Mouse (Mus musculus) macrophage (primary cell): Measurements from ENCODE around the gene Armc7. TPM values are rescaled to one million over a fixed set of nuclear protein-coding genes. Genes with fewer than 3 reads are reported as not detected.

Experiments
- H3K27ac ChIP-seq: fragments of 350-480 bp; formaldehyde crosslinking; 2 replicates; pipeline ENCODE4 v1.9.0; 2021
- H3K36me3 ChIP-seq: fragments of 350-480 bp; formaldehyde crosslinking; 2 replicates; pipeline ENCODE4 v1.9.0; 2021; ENCODE audit errors: inconsistent target
- H3K4me3 ChIP-seq: fragments of 350-480 bp; formaldehyde crosslinking; 2 replicates; pipeline ENCODE4 v1.9.0; 2021; ENCODE audit errors: inconsistent target
- H3K79me2 ChIP-seq: fragments of 350-480 bp; formaldehyde crosslinking; 2 replicates; pipeline ENCODE4 v1.9.0; 2021; ENCODE audit errors: inconsistent target
- WGBS: methylation state at CpG from one replicate; pipeline ENCODE4 v1.1.7; 2026; ENCODE audit warnings: inconsistent platforms; ENCODE audit not compliant: missing documents; 5-methylcytosine and 5-hydroxymethylcytosine counted together
- polyA plus RNA-seq: library from polyadenylated mRNA; stranded (reverse); fragments of 250-400 nt; gene quantifications from 3 replicates; pipeline ENCODE4 v1.2.4, GENCODE M21; 2018; ENCODE audit warnings: inconsistent platforms

Armc7 gene
- polyA plus RNA-seq, 1 experiment from 2014 or later = 22.9 TPM

GRCm38 (mm10) chr11:115464851-115465250 lies 10.6 kb upstream of the Armc7 start:
- Histone ChIP-seq H3K36me3 (no peaks in the 10 kb centered on the region), H3K79me2 (no peaks in the 10 kb centered on the region), H3K4me3 (no peak overlapping the region), H3K27ac (no peak overlapping the region)
- no CpG with 5 or more reads among the region's 8 CpGs for WGBS

- no peaks in the 10 kb centered on the region for H3K36me3 ChIP-seq
- no peak overlapping the region for H3K27ac ChIP-seq
Measured at GRCm38 (mm10) chr11:115467217-115467618, 8.2 kb upstream of the Armc7 start.

GRCm38 (mm10) chr11:115472183-115472582 lies 3.3 kb upstream of the Armc7 start:
- no peak overlapping the region for H3K27ac ChIP-seq
- 86% methylated on average over 7 of the region's 7 CpGs for WGBS
- no peak overlapping the region for H3K4me3 ChIP-seq
- peaks cover 17% of the 10 kb centered on the region for H3K79me2 ChIP-seq
- no peaks in the 10 kb centered on the region for H3K36me3 ChIP-seq

More at GRCm38 (mm10) chr11:115467217-115467618, 8.2 kb upstream of the Armc7 start:
- no peaks in the 10 kb centered on the region for H3K79me2 ChIP-seq
- no peak overlapping the region for H3K4me3 ChIP-seq
- 95% methylated on average over 4 of the region's 4 CpGs for WGBS

- peak overlapping the region; percentile 56 for H3K27ac ChIP-seq
- H3K36me3 ChIP-seq = no peaks in the 10 kb centered on the region
- H3K4me3 ChIP-seq = no peak overlapping the region
- H3K79me2 ChIP-seq = peaks cover 19% of the 10 kb centered on the region
- WGBS = 14% methylated on average over 15 of the region's 15 CpGs
Measured at GRCm38 (mm10) chr11:115473626-115474275, 1.7 kb upstream of the Armc7 start.

- Histone ChIP-seq H3K4me3 (peak overlapping the region; percentile 89), H3K27ac (peak overlapping the region; percentile 88), H3K36me3 (peaks cover 9% of the 10 kb centered on the region; the same call in 1 of the 2 replicates), H3K79me2 (peaks cover 40% of the 10 kb centered on the region)
- WGBS = under 1% methylated on average over 19 of the region's 28 CpGs
Measured at GRCm38 (mm10) chr11:115475758-115476237, 331 bp downstream of the Armc7 start.

GRCm38 (mm10) chr11:115476630-115477029 lies 1.2 kb downstream of the Armc7 start:
- WGBS = 81% methylated on average over 4 of the region's 4 CpGs
- Histone ChIP-seq H3K36me3 (peaks cover 14% of the 10 kb centered on the region; the same call in 1 of the 2 replicates), H3K27ac (peak overlapping the region; percentile 88)

GRCm38 (mm10) chr11:115477388-115477787 lies 1.9 kb downstream of the Armc7 start:
- Histone ChIP-seq H3K36me3 (peaks cover 19% of the 10 kb centered on the region; the same call in 1 of the 2 replicates), H3K79me2 (peaks cover 56% of the 10 kb centered on the region), H3K27ac (peak overlapping the region; percentile 88), H3K4me3 (peak overlapping the region; percentile 89)
- WGBS = 19% methylated on average over 7 of the region's 7 CpGs

More at GRCm38 (mm10) chr11:115476630-115477029, 1.2 kb downstream of the Armc7 start:
- H3K4me3 ChIP-seq = peak overlapping the region; percentile 89
- peaks cover 48% of the 10 kb centered on the region for H3K79me2 ChIP-seq

- Histone ChIP-seq H3K36me3 (peaks cover 22% of the 10 kb centered on the region; the same call in 1 of the 2 replicates), H3K79me2 (peaks cover 66% of the 10 kb centered on the region), H3K4me3 (no peak overlapping the region; the same call in 1 of the 2 replicates), H3K27ac (peak overlapping the region; percentile 88)
- WGBS = 59% methylated on average over 9 of the region's 9 CpGs
Measured at GRCm38 (mm10) chr11:115478296-115478938, 3.0 kb downstream of the Armc7 start.

GRCm38 (mm10) chr11:115481553-115482259 lies 6.2 kb downstream of the Armc7 start:
- H3K27ac ChIP-seq = no peak overlapping the region
- H3K36me3 ChIP-seq = peaks cover 35% of the 10 kb centered on the region; the same call in 1 of the 2 replicates
- WGBS = 98% methylated on average over 6 of the region's 6 CpGs
- no peak overlapping the region for H3K4me3 ChIP-seq
- H3K79me2 ChIP-seq = peaks cover 86% of the 10 kb centered on the region

- 86% methylated on average over 11 of the region's 11 CpGs for WGBS
- Histone ChIP-seq H3K36me3 (peaks cover 35% of the 10 kb centered on the region; the same call in 1 of the 2 replicates), H3K27ac (no peak overlapping the region), H3K79me2 (peaks cover 97% of the 10 kb centered on the region), H3K4me3 (no peak overlapping the region)
Measured at GRCm38 (mm10) chr11:115483278-115483677, 7.8 kb downstream of the Armc7 start.

- 27% methylated on average over 6 of the region's 6 CpGs for WGBS
- H3K79me2 ChIP-seq = peaks cover 100% of the 10 kb centered on the region
- H3K4me3 ChIP-seq = no peak overlapping the region
- H3K27ac ChIP-seq = no peak overlapping the region
- peaks cover 36% of the 10 kb centered on the region; the same call in 1 of the 2 replicates for H3K36me3 ChIP-seq
Measured at GRCm38 (mm10) chr11:115483726-115484125, 8.3 kb downstream of the Armc7 start.

- no peak overlapping the region for H3K4me3 ChIP-seq
- H3K79me2 ChIP-seq = peaks cover 100% of the 10 kb centered on the region
- 99% methylated on average over 12 of the region's 12 CpGs for WGBS
- H3K36me3 ChIP-seq = peaks cover 41% of the 10 kb centered on the region; the same call in 1 of the 2 replicates
- H3K27ac ChIP-seq = no peak overlapping the region
Measured at GRCm38 (mm10) chr11:115485155-115485554, 9.7 kb downstream of the Armc7 start.

GRCm38 (mm10) chr11:115488551-115489104 lies 13.2 kb downstream of the Armc7 start:
- Histone ChIP-seq H3K27ac (no peak overlapping the region), H3K79me2 (peaks cover 76% of the 10 kb centered on the region), H3K36me3 (peaks cover 27% of the 10 kb centered on the region; the same call in 1 of the 2 replicates), H3K4me3 (no peak overlapping the region)
- 91% methylated on average over 8 of the region's 19 CpGs for WGBS
